Mouse (Mus musculus): Measurements from ENCODE around the gene Lamb2.

The Lamb2 gene

DNA sequence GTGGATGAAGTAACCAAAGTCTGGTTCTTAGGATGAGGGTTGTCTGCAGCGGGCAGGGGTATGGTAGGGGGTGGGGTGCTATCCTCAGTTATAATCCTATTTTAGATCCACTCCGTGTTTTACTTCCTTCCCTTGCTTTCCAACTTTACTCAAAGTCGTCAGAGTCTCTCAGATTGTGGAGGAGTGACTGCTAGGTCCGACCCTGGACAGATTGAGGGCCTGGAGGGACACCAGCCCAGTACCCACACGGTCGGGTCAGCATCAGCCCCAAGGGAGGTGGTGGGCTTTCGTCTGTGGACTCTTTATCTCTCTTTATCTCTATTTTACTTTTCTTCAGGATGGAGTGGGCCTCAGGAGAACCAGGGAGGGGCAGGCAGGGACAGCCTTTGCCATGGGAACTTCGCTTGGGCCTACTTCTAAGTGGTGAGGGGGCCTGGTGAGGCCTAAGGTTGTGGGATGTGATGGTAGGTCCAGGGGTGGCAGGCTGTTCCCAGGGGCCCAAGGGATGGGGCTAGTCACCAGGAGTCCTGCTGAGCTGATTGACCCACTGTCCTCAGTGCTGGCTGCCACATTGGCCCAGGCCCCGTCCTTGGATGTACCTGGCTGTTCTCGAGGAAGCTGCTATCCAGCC is at the start of gene Lamb2:
Gene Lamb2, plus strand, starts transcription at position 16 of the 631 bp plus-strand sequence.
- no peak for DNase-seq (ENCODE audit: low spot score in 2 of 2)

DNA sequence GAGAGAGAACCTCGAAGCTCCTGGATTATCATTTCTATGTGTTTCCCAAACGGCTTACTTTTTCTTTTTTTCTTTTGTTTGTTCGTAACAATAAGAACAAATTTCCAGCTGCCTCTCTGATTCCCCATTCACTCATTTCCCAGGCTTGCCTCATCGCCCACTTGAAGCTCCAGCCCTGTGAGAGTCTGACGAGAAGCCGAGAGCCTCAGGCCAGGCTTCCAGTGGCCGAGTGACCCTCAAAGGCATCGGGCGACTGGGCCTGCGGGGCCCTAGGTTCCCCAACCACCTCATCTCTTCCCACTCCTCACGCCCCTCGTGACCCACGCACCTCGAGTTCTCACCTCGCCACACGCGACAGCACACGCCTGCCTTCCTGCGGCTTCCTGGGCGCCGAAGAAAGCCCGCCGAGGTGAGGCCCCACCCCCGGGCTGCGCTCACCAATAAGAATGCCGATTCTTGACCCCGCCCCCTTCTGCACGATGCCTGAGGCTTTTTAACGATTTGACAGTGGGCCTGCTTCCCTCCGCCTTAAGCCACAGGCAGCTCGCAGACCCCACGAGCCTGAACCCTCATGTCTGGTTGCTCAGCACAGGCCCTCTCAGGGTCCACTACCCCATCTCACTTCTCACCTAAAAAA is 48.0 kb upstream of the Lamb2 start:
- no peak for DNase-seq (ENCODE audit: low spot score in 2 of 2)

DNA sequence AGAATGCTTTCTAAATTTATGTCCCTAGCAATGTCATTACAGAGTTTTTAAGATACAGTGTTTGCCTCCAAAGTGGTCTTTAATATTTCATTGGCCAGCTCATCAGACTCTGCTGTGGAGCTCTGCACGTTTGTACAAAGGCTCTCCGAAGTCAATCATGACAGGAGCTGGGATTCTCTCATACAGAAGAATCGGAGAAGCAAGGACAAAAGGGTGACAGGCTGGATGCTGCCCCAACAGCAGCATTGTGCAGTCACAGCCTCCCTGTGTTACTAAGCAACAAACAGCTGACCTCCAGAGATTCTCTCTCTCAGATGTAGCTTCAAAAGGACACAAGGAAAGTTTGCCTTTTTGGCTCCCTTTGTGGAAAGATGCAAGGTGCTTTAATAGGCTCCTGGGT is 43.4 kb upstream of the Lamb2 start, which contains the start of gene BC048562:
Gene BC048562, plus strand, starts transcription at position 301 of the 400 bp plus-strand sequence.
- DNase-seq (ENCODE audit: low spot score in 2 of 2), result no peak

DNA sequence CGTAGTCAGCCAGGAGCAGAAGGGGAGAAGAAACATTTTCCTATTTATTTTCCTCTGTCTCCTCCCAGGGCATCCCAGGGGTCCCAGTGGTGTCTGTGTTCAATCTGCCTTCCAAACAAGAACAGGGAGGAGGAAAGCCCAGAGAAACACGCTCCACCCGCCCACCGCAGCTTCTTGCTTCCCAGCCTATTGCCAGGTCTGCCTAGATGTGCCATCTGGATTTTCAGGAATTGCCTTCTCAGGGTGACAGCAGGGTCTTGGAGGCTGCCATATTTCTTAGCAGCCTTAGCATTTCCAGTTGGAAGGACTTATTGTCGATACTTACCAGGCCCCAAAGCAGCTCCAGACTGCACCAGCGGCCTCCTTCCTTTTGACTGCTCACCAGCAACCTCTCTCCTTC is 40.4 kb upstream of the Lamb2 start:
- no peak for DNase-seq (ENCODE audit: low spot score in 2 of 2)

DNA sequence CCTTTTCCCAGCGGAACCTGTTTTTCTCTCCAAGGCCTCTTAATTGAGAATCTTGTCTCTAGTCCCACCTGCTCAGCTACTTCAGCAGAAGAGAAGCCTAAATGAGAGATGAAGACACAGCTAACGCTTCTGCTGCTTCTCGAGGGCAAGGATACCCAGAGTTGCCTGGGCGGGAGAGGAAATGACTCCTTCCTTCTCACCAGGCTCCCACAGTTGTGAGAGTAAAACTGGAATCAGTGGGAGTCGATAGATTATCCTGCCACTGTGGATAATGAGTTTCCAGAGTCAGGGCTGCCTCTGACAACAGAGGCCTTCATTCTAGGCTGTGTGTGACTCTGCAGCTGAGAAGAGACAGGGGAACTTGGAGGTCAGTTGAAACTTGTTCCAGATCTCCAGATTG is 39.1 kb upstream of the Lamb2 start:
- peak; percentile 56 to 66 for DNase-seq (ENCODE audit: low spot score in 2 of 2)

DNA sequence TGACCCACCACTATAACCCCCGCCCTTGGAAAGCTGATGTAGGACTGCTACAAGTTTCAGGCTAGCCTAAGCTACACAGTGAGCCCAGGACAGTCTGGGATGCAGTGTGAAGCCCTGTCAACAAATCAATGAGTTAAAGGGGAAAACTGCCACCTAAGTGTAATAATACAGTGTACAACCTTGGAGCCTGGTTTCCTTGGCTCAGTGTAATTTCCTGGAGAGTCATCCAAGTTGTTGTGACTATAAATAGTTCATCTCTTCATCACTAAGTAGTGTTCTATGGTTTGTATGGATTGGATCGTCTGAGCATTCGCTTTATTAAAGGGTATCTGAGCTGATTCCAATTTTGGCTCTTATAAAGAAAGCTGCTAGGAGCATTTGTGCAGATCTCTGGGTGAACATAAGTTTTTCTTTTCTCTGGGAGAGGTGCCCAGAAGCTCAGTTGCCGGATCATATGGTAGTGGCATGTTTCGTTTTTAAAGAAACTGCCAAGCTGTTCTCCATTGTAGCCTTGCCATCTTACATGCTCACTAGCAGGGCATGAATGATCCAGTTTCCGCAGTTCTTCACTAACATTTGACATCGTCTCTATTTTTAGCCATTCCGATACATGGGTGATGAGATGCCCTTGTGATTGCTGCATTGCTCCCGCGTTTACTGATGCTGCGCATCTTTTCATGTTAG is 38.2 kb upstream of the Lamb2 start:
- peak; percentile 32 to 62 for DNase-seq (ENCODE audit: low spot score in 2 of 2)

DNA sequence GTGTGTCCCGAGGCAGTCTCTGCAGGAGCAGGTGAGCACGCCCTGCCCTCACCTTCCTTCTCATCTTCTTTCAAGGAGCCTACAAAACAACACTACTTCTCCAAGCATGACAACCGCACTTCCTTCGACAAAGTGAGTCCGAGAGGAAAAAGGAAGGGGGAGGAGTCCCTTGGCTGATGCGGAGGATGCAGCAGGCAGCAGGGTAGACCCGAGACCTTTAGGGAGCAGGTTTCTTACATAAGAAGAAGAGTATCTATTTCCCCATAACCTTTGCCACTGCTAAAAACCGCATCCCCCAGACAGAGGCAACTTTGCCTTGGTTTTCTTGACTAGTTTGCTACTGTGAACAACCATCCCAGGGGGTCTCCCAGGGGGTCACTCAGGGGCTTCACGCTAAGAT is 34.4 kb upstream of the Lamb2 start:
- DNase-seq (ENCODE audit: low spot score in 2 of 2), result no peak

DNA sequence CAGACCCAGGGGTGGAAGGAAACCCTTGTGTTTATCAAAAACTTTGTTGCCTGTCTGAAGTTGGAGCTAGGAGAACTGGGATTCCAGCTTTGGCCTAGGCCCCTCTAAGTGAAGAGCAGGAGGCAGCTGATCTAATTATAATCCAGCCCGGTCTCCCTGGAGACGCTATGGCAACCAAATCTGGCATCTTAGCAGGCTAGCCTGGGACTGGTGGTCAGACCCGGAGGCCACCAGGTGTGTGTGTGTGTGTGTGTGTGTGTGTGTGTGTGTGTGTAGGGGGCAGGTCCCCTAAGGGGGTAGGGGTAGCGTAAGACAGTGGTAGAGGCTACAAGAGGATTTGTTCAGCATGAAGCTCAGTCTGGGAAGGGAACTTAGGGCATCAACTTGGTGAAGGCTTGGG is 29.7 kb upstream of the Lamb2 start:
- DNase-seq (ENCODE audit: low spot score in 2 of 2), result peak; percentile 69 to 80

DNA sequence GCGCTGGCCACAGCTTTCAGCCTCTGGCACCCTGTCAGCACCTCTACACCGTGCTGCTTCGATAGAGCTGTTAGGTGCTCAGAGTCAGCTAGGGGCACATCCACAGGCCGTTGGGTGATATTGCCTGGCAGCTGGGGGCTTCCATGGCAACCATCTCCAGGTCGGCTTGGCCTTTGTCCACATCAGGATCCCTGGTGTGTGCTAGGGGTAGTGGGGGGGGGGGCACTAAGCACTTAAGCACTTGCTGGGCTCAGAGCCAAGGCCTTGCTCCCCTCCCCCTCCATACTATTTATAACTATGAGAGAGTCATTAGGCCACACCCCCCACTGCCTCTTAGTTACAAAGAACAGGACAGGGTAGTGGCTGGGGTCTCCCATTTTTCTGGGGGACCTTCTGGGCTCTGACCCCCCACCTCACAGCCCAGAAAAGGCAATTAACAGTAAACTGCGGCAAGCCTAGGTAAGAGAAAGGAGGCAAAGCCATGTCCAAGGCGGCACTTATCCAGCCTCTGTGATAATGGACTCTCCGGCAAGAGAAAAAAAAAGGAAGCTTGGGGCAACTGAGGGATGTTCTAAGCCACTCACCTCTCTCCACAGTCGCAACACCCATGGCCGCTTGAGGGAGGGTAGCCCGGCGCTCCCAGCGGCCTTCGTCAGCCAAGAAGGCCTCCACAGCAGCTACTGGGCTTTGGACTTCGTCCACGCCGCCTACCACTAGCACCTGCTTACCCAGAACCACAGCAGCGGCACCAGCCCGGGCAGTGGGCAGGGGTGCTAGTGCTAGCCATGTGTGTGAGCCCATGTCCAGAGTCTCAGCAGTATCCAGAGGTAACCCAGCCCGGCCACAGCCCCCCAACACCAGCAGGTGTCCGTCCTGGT is 29.0 kb upstream of the Lamb2 start:
- DNase-seq (ENCODE audit: low spot score in 2 of 2), result peak; percentile 47 to 52

DNA sequence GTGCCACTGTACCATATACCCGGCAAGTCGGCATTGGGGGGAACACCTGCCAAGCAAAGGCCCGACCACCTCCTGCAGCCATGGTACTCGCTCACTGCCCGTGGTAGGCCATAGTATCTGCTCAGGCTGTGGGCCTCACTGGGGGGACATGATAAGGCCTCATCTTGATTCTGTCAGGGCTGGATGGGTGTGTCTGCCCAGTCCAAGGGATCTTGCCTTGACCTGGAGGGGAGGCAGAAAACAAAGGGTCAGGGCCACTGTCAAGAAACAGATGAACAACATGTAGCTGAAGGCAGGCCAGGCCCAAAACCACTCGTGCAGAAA is 28.4 kb upstream of the Lamb2 start:
- no peak for DNase-seq (ENCODE audit: low spot score in 2 of 2)

DNA sequence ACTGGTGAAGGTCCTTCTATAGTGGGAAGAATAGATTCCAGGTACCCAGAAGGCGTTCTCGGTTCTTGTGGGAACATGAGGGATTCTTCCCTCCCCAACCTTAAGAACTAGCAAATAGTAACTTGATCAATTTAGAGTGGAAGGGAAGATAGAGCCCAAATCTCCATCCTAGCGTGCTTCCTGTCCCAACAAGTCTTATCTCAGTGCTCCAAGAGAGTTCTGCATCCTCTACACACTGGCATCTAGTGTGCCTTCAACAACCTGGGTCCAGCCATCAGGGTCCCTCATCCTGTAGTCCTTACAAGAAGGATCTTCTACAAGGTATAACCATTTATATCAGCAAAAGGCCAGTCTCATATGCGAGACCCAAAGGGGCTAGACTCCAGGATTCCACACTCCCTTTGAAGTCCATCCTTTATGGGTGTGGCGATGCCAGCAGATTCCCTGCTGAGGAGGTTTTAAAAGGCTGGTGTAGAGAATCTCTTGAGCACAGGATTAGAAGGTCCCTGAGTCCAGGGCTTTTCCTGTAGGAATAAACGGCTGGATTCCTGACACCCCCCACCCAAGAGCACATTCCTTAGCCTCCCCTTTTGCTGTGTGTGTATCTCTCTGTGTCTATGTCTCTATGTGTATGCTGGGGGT is 27.9 kb upstream of the Lamb2 start:
- no peak for DNase-seq (ENCODE audit: low spot score in 2 of 2)

DNA sequence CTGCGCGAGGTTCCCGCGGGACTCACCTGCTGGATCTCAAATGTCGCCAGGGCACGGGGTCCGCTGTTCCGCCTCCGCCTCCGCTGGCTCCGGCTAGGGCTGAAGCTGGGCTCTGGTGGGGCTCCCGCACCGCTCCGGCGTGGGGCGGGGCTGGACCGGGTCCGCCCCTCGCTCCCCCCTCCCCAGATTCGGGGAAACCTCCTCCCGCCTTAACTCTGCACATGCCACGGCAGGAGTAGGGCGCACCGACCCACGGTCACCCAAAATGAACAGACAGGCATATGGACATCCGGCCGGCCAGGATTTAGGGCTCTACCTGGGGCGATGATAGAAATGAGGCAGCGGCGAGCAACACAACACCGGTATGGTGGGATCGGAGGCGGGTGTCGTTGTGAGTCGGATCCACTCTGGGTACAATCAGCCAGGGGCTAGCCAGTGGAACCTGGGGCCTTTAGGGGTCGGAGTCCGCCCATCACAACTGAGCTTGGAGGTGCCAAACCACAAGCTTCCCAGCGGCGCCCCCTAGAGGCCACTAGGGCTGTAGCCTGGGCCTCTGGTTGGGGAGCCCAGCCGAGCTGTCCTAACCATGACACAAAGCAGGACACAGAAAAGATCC is 27.1 kb upstream of the Lamb2 start:
- peak; percentile 89 to 92 for DNase-seq (ENCODE audit: low spot score in 2 of 2)

DNA sequence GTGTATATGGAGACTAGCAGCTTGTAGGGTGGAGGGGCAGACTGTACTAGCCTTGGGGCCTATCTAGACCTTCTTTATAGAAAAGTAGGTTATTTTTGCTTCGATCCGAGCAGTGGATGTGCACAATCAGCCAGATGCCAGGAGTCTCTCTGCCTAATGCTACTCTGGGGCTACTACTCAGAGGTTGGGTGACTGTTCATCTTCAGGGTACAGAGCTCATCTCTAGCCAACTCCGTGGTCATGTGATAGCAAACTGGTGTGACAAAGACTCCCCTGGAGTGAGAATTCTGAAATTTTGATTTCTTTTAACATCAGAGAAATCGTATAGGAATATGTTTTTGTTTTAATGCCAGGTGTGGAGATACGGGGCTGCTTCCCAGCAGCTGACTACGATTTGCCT is 26.6 kb upstream of the Lamb2 start:
- no peak for DNase-seq (ENCODE audit: low spot score in 2 of 2)

DNA sequence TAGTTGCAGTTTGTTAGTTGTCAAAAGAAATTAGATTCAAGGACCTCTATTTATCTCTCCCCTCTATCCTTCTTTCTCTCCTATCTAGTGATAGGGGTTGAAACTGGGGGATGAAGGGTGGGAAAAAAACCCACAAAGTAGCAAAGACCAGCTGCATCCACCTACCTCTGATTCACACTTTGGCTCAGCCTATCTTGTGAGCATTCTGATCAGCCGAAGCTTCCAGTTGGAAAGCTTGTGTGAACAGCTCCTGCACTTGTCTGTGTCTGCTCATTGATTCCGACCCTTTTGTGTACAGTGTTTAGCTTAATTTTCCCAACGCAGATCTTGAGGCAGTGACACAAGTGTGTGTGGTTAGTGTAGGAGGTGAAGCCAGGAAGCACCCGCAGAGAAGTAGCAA is 26.1 kb upstream of the Lamb2 start:
- peak; percentile 36 to 40 for DNase-seq (ENCODE audit: low spot score in 2 of 2)

DNA sequence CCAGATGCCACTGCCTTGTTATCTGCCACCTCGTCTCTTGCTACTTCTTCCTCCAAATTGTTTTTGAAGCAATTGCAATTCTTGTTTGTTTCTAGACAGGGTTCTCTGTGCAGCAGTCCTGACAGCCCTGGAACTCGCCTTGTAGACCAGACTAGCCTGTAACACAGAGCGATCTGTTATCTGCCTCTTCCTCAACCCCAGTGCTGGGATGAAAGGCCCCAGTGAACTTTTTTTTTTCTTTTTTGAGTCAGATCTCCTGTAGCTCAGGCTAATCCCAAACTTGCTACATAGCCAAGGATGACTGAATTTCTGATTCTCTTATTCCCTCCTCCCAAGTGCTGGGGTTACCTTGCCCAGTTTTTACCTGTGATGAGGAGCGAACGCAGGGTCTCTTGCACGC is 25.1 kb upstream of the Lamb2 start:
- DNase-seq (ENCODE audit: low spot score in 2 of 2), result no peak

DNA sequence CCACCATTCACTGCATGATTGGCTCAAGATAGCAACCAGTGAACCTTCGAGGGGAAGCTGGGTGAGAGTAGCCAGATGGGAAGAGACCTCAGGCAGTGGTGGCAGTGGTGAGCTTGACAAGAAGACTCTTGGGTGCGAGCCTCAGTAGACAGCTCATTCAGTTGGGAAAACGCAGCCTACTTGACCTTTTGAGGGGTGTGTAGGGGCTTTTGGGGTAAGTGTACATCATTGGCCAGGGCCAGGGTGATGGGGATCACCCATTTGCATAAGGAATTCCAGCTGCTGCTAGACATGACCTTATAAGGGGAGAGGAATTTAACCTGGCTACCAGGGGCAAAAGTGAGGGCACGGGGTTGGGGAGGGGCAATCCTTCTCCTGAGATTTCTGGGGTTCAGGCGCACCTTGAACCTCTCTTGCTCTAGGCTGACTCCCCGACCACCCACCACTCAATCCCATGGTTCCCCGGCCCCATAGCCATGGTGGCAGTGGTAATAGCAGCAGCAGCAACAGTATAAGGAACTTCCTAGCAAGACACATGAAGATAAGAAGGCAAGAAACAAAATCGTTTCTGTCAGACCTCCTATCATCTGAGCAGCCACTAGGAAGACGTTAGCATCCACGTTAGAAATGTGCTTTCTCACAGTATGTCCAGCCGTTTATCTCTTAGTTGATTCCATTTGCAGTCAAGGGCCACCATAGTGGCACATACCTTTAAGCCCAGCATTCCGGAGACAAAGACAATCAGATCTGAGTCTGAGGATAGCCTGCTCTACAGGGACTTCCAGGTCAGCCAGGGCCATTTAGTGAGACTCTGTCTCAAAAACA is 23.6 kb upstream of the Lamb2 start:
- no peak for DNase-seq (ENCODE audit: low spot score in 2 of 2)

DNA sequence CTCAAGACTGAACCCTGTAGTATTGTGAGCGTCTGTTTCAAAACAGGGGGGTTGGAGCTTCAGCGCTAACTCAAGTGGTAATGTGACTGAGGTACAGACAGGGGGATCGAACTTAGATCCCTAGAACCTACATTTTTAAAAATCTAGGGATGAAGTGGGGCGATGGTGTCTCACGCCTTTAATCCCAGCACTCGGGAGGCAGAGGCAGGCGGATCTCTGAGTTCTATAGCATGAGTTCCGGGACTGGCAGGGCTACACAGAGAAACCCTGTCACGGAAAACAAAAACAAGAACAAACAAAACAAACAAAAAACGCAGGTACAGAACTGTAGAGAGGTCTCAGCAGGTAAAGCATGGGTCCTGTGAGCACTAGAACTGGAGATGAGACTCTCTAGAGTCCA is 22.6 kb upstream of the Lamb2 start:
- no peak for DNase-seq (ENCODE audit: low spot score in 2 of 2)

DNA sequence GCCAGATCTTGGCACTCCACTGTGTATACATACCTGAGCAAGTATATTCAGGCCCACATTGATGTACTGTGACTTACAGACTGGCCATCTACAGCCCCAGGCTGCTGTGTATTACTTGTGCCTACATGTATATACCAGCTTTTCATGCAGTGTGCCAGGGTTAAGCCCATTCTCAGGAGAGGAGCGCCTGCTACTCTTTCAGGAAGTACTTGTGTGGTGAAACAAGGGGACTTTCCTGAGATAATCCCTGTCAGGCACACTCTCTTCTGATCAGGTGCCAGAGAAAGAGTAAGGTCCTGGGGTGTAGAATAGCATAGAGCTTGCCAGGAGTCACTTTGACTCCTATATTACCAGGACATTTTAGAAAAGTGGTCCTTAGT is 19.6 kb upstream of the Lamb2 start:
- DNase-seq (ENCODE audit: low spot score in 2 of 2), result no peak

DNA sequence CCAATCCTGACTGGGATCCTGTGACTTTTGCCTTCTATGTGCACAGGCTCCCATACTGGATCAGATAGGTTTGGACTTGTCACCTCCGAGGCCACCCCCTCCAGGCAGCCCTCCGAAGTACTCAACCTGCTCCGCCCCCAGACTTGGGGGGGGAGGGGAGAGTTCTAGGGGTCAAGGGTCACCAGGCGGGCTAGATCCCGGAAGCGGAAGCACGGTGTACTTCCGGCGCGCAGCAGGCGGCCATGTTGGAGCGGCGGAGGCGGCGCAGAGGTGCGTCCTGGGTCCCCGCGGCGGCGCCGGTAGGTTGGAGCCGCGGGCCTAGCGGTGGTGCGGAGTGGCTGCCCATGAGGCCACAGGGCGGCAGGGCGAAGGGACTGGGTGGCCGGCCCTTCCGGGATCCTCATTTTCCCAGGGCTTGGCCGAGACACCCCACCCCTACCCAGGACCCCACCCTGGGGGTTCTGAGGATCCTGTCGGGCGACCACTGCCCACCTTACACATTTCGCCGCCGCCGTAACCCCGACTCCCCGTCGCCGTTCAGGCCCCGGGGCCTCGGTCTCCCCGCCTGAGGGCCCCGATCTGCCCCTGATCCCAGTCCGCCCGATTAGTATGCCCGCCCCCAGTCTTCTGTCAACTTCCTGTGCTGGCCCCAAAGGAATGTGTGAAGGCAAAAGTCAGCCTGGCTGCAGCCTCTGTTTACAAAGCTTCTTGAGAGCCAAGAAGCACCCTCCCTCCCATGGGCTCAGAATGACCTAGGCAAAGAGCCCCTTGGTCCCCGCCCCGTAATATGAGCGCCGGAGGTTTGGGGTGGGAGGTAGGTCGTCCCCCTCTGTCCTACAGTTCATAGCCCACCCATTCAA is 19.0 kb upstream of the Lamb2 start, which contains the start of gene Ccdc71:
Gene Ccdc71, plus strand, starts transcription at position 209 of the 860 bp plus-strand sequence.
- peak; percentile 88 to 89 for DNase-seq (ENCODE audit: low spot score in 2 of 2)
